Mouse (Mus musculus) myocyte (in vitro differentiated cells): Measurements from ENCODE around the gene Plpp7. TPM values are rescaled to one million over a fixed set of nuclear protein-coding genes. Genes with fewer than 3 reads are reported as not detected.

ENCODE experiments used
- H3K27me3 ChIP-seq: one replicate; pipeline ENCODE4 v1.6.1; 2011; ENCODE audit not compliant: control insufficient read depth, insufficient read depth, insufficient read length
- H3K36me3 ChIP-seq: one replicate; pipeline ENCODE4 v1.6.1; 2011; ENCODE audit not compliant: control insufficient read depth, insufficient read depth
- H3K4me2 ChIP-seq: one replicate; pipeline ENCODE4 v1.6.1; 2011; ENCODE audit warnings: low read depth, control low read depth
- H3K4me3 ChIP-seq: one replicate; pipeline ENCODE4 v1.5.1; 2011; ENCODE audit warnings: mild to moderate bottlenecking, control low read depth, moderate library complexity
- H3K79me2 ChIP-seq: one replicate; pipeline ENCODE4 v1.6.1; 2011; ENCODE audit not compliant: control insufficient read depth, insufficient read depth
- H3ac ChIP-seq: one replicate; pipeline ENCODE4 v1.6.1; 2011; ENCODE audit not compliant: control insufficient read depth, insufficient read length
- CEBPB ChIP-seq: IDR thresholded peaks from 2 replicates; pipeline ENCODE4 v1.6.1; 2011; ENCODE audit warnings: mild to moderate bottlenecking, moderate library complexity; ENCODE audit not compliant: poor library complexity, insufficient read depth, severe bottlenecking
- E2F4 ChIP-seq: IDR thresholded peaks from one replicate; pipeline ENCODE4 v1.6.1; 2011; ENCODE audit warnings: mild to moderate bottlenecking, control low read depth, moderate library complexity; ENCODE audit not compliant: insufficient read depth
- MAX ChIP-seq: IDR thresholded peaks from one replicate; pipeline ENCODE4 v1.6.1; 2011; ENCODE audit warnings: low read depth, mild to moderate bottlenecking, control low read depth
- MYOD1 ChIP-seq, 3 experiments: IDR thresholded peaks; one replicate each; pipeline ENCODE4 v1.6.1; 2011; ENCODE audit warnings: control low read depth in 2 of 3, low read depth in 2 of 3, mild to moderate bottlenecking in 2 of 3, moderate library complexity in 1 of 3; ENCODE audit not compliant: insufficient read length in 2 of 3, control insufficient read depth in 1 of 3
- MYOG ChIP-seq, 3 experiments: IDR thresholded peaks; one replicate each; pipeline ENCODE4 v1.6.1; 2011; ENCODE audit warnings: control low read depth in 2 of 3, low read depth in 2 of 3, mild to moderate bottlenecking in 2 of 3; ENCODE audit not compliant: insufficient read length in 2 of 3, control insufficient read depth in 1 of 3, insufficient read depth in 1 of 3
- POLR2A ChIP-seq: IDR thresholded peaks from one replicate; pipeline ENCODE4 v1.6.1; 2011; ENCODE audit warnings: low read depth, mild to moderate bottlenecking, control low read depth, moderate library complexity; ENCODE audit not compliant: insufficient read length
- POLR2AphosphoS2 ChIP-seq: IDR thresholded peaks from one replicate; pipeline ENCODE4 v1.6.1; 2011; ENCODE audit warnings: low read depth, control low read depth; ENCODE audit not compliant: insufficient read length
- REST ChIP-seq: IDR thresholded peaks from one replicate; pipeline ENCODE4 v1.6.1; 2011; ENCODE audit warnings: mild to moderate bottlenecking, control low read depth, moderate library complexity; ENCODE audit not compliant: insufficient read depth, insufficient read length
- SRF ChIP-seq: IDR thresholded peaks from one replicate; pipeline ENCODE4 v1.6.1; 2011; ENCODE audit warnings: low read depth; ENCODE audit not compliant: control insufficient read depth, insufficient read length
- TCF12 ChIP-seq: IDR thresholded peaks from one replicate; pipeline ENCODE4 v1.6.1; 2011; ENCODE audit warnings: mild to moderate bottlenecking, control low read depth; ENCODE audit not compliant: poor library complexity, insufficient read depth, severe bottlenecking
- TCF3 ChIP-seq: IDR thresholded peaks from one replicate; pipeline ENCODE4 v1.6.1; 2011; ENCODE audit warnings: low read depth, control low read depth; ENCODE audit not compliant: insufficient read length
- USF1 ChIP-seq: IDR thresholded peaks from one replicate; pipeline ENCODE4 v1.6.1; 2011; ENCODE audit warnings: low read depth, mild to moderate bottlenecking, control low read depth, moderate library complexity
- polyA plus RNA-seq: library from polyadenylated mRNA; unstranded; fragments of >200 nt; fragmentation: generic; extraction: Trizol; gene quantifications from one replicate; pipeline ENCODE4 v1.2.1, GENCODE M21; 2012; ENCODE audit warnings: missing spikeins

Plpp7 gene
- polyA plus RNA-seq, 1 experiment: 60.6 TPM

- Histone ChIP-seq H3ac (no peak overlapping the region), H3K79me2 (no peaks in the 10 kb centered on the region), H3K4me3 (no peak overlapping the region), H3K27me3 (peaks cover 11% of the 10 kb centered on the region), H3K4me2 (no peak overlapping the region), H3K36me3 (no peaks in the 10 kb centered on the region)
- TF ChIP-seq MAX: no peak
- TF ChIP-seq CEBPB: no peak
- no peak for TF ChIP-seq TCF12
- TF ChIP-seq POLR2AphosphoS2: no peak
- no peak for TF ChIP-seq USF1
- no peak for TF ChIP-seq SRF
- no peak for TF ChIP-seq E2F4
- no peak for TF ChIP-seq TCF3
Measured at GRCm38 (mm10) chr2:32091956-32092355, 3.4 kb upstream of the Plpp7 start.

- H3K79me2 ChIP-seq: no peaks in the 10 kb centered on the region
- TF ChIP-seq CEBPB (no peak), MYOD1 (IDR thresholded peaks at IDR 0.05; ENCODE audit: control insufficient read depth in 1 of 3, insufficient read length in 2 of 3, low read depth in 2 of 3) (no peak), USF1 (no peak), MAX (no peak), REST (no peak), E2F4 (no peak), TCF12 (no peak), POLR2AphosphoS2 (no peak), MYOG (IDR thresholded peaks at IDR 0.05; ENCODE audit: control insufficient read depth in 1 of 3, insufficient read depth in 1 of 3, insufficient read length in 2 of 3, low read depth in 2 of 3) (no peak), TCF3 (no peak), SRF (no peak), POLR2A (no peak)
- H3K27me3 ChIP-seq: peaks cover 9% of the 10 kb centered on the region
- no peak overlapping the region for H3K4me2 ChIP-seq
- no peak overlapping the region for H3K4me3 ChIP-seq
- H3ac ChIP-seq: no peak overlapping the region
- H3K36me3 ChIP-seq: no peaks in the 10 kb centered on the region
Measured at GRCm38 (mm10) chr2:32094001-32094707, 1.2 kb upstream of the Plpp7 start.

DNA sequence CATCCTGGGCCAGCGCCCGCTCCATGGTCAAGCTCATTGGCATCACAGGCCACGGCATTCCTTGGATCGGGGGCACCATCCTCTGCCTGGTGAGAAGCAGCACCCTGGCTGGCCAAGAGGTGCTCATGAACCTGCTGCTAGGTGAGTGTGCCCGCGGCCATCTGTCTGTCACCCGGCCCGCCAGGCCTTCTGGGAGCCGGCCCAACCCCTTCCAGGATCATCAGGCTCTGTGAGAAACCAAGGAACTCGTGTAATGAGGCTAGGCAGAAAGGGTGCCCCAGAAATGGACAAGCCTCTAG is 743 bp downstream of the Plpp7 start:
- Histone ChIP-seq H3K36me3 (no peaks in the 10 kb centered on the region), H3K27me3 (peaks cover 9% of the 10 kb centered on the region), H3K79me2 (no peaks in the 10 kb centered on the region), H3K4me2 (peak overlapping the region; percentile 69), H3K4me3 (peak overlapping the region; percentile 31), H3ac (peak overlapping the region; percentile 0)
- TF ChIP-seq SRF (no peak), USF1 (no peak), CEBPB (no peak), MYOG (IDR thresholded peaks at IDR 0.05; ENCODE audit: control insufficient read depth in 1 of 3, insufficient read depth in 1 of 3, insufficient read length in 2 of 3, low read depth in 2 of 3) (no peak), REST (no peak)

DNA sequence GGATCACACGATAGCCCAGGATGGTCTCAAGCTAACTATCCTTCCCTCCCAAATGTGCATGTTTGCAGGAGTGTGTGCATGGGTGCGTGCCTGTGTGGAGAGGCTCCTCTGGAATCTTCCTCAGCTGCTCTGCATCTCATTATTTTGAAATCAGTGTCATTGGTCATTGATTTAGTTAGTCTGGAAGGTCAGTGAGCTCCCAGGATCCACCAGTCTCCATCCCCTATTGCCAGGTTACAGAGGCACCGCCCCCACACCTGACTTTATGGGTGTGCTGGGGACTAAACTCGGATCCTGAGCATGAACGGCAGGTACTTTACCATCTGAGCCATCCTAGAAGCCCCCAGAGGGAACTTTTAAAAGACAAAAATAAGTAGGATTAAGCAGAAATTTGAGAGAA is 7.6 kb downstream of the Plpp7 start:
- peak overlapping the region; percentile 21 for H3K4me2 ChIP-seq
- peaks cover 3% of the 10 kb centered on the region for H3K79me2 ChIP-seq
- H3K27me3 ChIP-seq: peaks cover 35% of the 10 kb centered on the region
- TF ChIP-seq USF1 (no peak), MYOG (IDR thresholded peaks at IDR 0.05; ENCODE audit: control insufficient read depth in 1 of 3, insufficient read depth in 1 of 3, insufficient read length in 2 of 3, low read depth in 2 of 3) (no peak), SRF (no peak), MYOD1 (IDR thresholded peaks at IDR 0.05; ENCODE audit: control insufficient read depth in 1 of 3, insufficient read length in 2 of 3, low read depth in 2 of 3) (no peak), TCF3 (no peak), E2F4 (no peak), REST (no peak), POLR2A (no peak), POLR2AphosphoS2 (no peak), CEBPB (no peak), MAX (no peak), TCF12 (no peak)
- H3K36me3 ChIP-seq: no peaks in the 10 kb centered on the region
- no peak overlapping the region for H3ac ChIP-seq
- no peak overlapping the region for H3K4me3 ChIP-seq

GRCm38 (mm10) chr2:32103557-32103956 is 8.2 kb downstream of the Plpp7 start:
- Histone ChIP-seq H3K4me3 (no peak overlapping the region), H3K27me3 (peaks cover 31% of the 10 kb centered on the region), H3ac (no peak overlapping the region), H3K4me2 (peak overlapping the region; percentile 21), H3K36me3 (no peaks in the 10 kb centered on the region), H3K79me2 (peaks cover 3% of the 10 kb centered on the region)
- TF ChIP-seq MYOG (IDR thresholded peaks at IDR 0.05; ENCODE audit: control insufficient read depth in 1 of 3, insufficient read depth in 1 of 3, insufficient read length in 2 of 3, low read depth in 2 of 3) (no peak), TCF12 (no peak), POLR2AphosphoS2 (no peak)
